Mouse (Mus musculus): ENCODE measurements around the gene Cnih2. TPM values are rescaled to one million over a fixed set of nuclear protein-coding genes. Genes with fewer than 3 reads are reported as not detected.

The Cnih2 gene
- total RNA-seq, 2 experiments from 2014 or later = 1.2 to 1.4 TPM

DNA sequence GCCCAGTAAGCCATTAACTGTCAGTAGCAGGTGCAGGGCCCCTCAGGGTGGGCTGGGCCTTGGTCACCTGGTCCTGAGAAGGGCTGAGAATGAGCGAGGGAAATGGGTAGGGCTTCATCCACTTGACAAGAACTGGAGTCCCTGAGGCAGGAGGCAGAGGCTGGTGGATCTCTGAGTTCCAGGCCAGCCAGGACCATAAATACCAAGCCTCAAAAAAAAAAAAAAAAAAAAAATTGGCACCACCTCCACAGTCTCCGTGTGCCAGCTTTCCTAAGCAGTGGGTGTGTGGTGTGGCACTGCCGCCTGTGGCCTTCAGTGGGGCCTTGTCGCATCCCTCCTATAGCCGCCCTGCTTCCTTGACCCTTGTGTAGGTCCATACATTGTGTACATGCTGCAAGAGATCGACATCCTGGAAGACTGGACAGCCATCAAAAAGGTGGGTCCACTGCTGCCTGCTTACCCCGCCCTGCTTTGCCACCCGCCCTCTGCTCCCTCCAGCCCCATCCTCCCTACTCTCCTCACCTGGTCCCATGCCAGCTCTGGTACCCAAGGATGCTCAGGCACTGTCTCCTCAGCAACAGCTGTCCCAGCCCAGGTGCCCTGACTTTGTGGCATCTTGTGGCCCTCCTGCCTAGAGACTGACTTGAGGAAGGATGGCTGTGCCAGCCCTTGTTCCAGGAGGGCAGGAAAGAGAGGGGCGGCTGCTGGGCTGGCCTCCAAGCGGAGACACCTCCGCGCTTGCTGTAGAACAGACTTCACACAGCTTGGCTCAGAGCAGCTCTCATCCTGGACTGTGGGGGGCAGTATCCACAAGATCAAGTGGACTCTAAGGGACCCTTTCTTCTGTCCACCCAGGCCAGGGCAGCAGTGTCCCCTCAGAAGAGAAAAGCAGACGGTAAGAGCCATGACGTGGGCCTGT lies 49.9 kb downstream of the Cnih2 start:
- DNase-seq = no peak

GRCm38 (mm10) chr19:5045531-5045930 lies 52.8 kb downstream of the Cnih2 start:
- no peak for DNase-seq

Other genes with a start within 250 kb of the Cnih2 start
- 100 to 1,000 TPM; 332 to 462 TPM for gene Ctsf, start 243.4 kb downstream of the Cnih2 start, total RNA-seq (2021)
- gene Actn3, start 220.6 kb downstream of the Cnih2 start, total RNA-seq (2021) = under 1 TPM; 0.53 to 0.66 TPM
- gene Zdhhc24, start 219.9 kb downstream of the Cnih2 start, total RNA-seq (2021) = 10 to 100 TPM; 21.3 to 21.9 TPM
- gene Bbs1, start 191.9 kb downstream of the Cnih2 start, total RNA-seq (2021) = 1 to 10 TPM; 9.1 to 9.2 TPM
- gene Dpp3, start 170.2 kb downstream of the Cnih2 start, total RNA-seq (2021) = 100 to 1,000 TPM in 1 of 2 experiments, 10 to 100 TPM in 1; 86.1 to 110 TPM
- gene Peli3, start 155.4 kb downstream of the Cnih2 start, total RNA-seq (2021) = 1 to 10 TPM; 7.7 to 8.2 TPM
- gene Mrpl11, start 136.4 kb downstream of the Cnih2 start, total RNA-seq (2021) = 10 to 100 TPM; 56.7 to 59.1 TPM
- gene Npas4, start 108.2 kb downstream of the Cnih2 start, total RNA-seq (2021) = under 1 TPM; 0.20 to 0.40 TPM
- 1 to 10 TPM; 4.5 to 5.3 TPM for gene Slc29a2, start 74.7 kb downstream of the Cnih2 start, total RNA-seq (2021)
- 10 to 100 TPM; 27.8 to 43.5 TPM for gene B4gat1, start 59.7 kb downstream of the Cnih2 start, total RNA-seq (2021)
- gene AC124502.3, start 59.6 kb downstream of the Cnih2 start, total RNA-seq (2021) = 1 to 10 TPM in 1 of 2 experiments, under 1 TPM in 1; 0.99 to 2.3 TPM
- 10 to 100 TPM; 26.7 to 29.9 TPM for gene Brms1, start 57.2 kb downstream of the Cnih2 start, total RNA-seq (2021)
- gene Rin1, start 48.0 kb downstream of the Cnih2 start, total RNA-seq (2021) = 1 to 10 TPM; 3.5 to 3.6 TPM
- gene Cd248, start 30.4 kb downstream of the Cnih2 start, total RNA-seq (2021) = 10 to 100 TPM; 13.7 to 21.2 TPM
- gene Tmem151a, start 13.0 kb downstream of the Cnih2 start, total RNA-seq (2021) = 1 to 10 TPM; 1.7 TPM
- gene Yif1a, start 10.0 kb downstream of the Cnih2 start, total RNA-seq (2021) = 10 to 100 TPM; 70.6 to 73.8 TPM
- 100 to 1,000 TPM; 165 to 190 TPM for gene Rab1b, start 8.6 kb upstream of the Cnih2 start, total RNA-seq (2021)
- gene Klc2, start 20.0 kb upstream of the Cnih2 start, total RNA-seq (2021) = 10 to 100 TPM; 44.3 to 48.4 TPM
- 10 to 100 TPM; 15.6 to 23.6 TPM for gene Pacs1, start 174.6 kb upstream of the Cnih2 start, total RNA-seq (2021)
- 100 to 1,000 TPM; 165 to 171 TPM for gene Sf3b2, start 196.9 kb upstream of the Cnih2 start, total RNA-seq (2021)
- not detected for gene Gal3st3, start 199.8 kb upstream of the Cnih2 start, total RNA-seq (2021)
- gene Catsper1, start 237.2 kb upstream of the Cnih2 start, total RNA-seq (2021) = not detected